Mouse (Mus musculus) cerebellum, postnatal 25 days (tissue): Measurements from ENCODE around the gene Dcaf17.

ENCODE experiments used
- DNase-seq, 2 experiments: peaks; one replicate each; pipeline ENCODE4 v3.0.0; 2021; ENCODE audit warnings: mixed read lengths in 2 of 2

The Dcaf17 gene

GRCm38 (mm10) chr2:71122268-71123029 lies 67.3 kb downstream of the Dcaf17 start:
- no peak for DNase-seq

- DNase-seq, result no peak
These were observed 68.5 kb downstream of the Dcaf17 start for GRCm38 (mm10) chr2:71123591-71123990.

DNA sequence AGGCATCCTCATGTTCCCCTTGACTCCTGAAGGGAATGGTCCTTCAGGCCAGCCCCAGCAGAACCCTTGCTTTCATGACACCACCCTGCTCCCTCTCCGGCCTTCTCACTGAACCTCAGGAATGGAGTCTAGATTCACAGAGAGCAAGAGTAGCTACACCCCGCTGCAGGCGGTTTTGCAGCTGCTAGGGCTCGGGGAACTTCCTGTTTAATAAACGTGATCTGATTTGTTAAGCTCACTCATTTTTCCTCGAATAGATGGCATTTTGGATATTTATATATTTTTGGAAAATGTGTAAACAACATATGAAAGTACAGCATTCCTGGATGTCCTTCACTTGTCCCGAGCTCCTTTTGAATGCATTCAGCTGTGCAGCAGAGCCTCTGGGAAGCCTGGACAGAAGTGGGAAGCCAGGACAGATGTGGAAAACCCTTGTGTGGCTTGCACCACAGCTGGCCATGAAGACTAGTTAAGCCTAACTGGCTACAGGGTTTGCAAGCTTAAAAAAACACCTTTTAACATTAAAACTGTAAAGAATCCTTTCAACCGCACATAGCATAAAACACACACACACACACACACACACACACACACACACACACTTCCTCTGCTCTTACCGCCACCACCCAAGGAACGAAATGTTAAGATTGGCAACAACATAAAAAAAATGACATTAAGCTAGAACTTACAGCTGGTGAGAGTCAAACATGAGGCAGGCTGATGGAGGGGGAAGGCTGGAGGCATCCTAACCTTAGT lies 72.8 kb downstream of the Dcaf17 start:
- DNase-seq, result no peak

DNA sequence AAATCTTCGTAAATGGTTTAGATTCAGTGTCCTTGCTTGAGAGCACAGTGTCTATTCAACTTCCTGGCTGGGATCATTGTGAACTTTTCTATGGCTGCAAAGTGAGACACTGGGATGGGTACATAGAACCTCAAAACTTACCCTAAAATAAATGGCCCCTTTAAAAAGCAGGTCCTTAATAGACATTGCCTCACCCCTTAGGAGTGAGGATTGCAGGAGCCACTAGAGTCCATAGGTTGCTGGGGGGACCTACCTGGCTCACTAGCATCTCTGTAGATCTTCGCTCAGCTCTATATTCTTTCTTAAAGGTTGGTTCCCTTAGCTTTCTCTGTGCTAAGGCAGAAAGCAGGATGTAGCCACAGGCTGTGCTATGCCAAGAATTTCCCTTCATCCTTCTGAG lies 75.2 kb downstream of the Dcaf17 start:
- DNase-seq, result no peak

- no peak for DNase-seq
These were observed 76.9 kb downstream of the Dcaf17 start for GRCm38 (mm10) chr2:71131866-71132496.

GRCm38 (mm10) chr2:71134041-71134505 lies 78.9 kb downstream of the Dcaf17 start:
- DNase-seq, result no peak

- DNase-seq, result no peak
These were observed 79.7 kb downstream of the Dcaf17 start for GRCm38 (mm10) chr2:71134836-71135235.

DNA sequence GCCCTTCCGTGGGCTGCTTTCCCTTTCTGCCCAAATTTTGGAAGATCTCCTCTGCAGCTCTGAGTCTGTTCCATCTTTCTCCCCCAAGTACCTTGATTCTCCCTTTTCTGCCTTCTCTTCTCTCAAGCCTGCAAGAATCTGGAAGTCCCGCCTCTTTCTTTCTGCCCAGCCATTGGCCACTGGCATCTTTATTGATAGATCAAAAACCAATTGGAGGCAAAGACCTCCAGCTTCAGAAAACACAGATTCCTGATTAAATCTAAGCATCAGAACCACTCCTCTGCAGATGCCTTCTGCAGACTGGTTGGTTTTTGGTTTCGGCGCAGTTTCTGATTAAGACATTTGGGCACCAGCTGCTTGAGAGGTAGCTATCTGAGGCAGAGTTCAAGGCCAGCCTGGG lies 85.5 kb downstream of the Dcaf17 start:
- no peak for DNase-seq

- no peak for DNase-seq
These were observed 87.3 kb downstream of the Dcaf17 start for GRCm38 (mm10) chr2:71142410-71142809.

DNA sequence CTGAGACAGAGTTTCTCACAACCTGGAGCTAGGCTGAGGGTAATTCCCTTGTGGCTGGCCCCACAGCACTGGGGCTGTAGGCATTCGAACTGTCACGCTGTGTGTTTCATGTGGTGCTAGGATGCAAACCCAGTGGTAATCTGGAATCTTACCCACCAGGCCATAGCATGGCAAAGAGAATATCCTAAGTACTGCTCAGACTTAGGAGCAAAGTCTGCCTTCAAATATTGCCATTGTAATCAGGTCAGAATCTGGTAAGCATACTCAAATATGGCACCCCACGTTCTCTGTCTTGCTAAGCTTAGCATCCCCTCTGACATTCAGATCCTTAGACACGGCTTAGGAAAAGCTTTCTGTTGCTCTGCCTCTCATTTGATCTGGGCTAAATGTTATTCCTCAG lies 90.7 kb downstream of the Dcaf17 start:
- DNase-seq, result no peak

DNA sequence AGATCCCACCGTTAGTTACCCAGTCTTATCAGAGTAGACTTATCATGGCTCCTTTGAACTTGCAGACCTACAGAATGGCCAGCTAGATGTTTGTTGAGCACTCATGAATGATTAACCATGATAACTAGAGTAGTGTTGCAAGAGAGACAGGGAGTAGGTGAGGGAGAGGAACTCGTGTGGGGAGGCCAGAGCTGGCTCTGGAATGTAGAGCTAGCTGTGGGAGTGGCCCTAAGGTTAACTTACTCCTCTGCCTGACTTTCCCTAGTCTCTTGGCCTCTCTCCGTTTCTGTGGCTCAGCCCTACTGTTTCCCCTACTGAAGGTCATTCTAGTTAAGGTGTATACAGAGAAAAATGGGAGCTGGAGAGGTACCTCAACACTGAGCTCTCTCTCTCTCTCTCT lies 91.1 kb downstream of the Dcaf17 start:
- DNase-seq, result no peak

GRCm38 (mm10) chr2:71147816-71148215 lies 92.7 kb downstream of the Dcaf17 start:
- DNase-seq, result no peak
